Mouse (Mus musculus) liver, embryonic 14.5 days (tissue): Measurements from ENCODE around the gene Washc3. TPM values are rescaled to one million over a fixed set of nuclear protein-coding genes. Genes with fewer than 3 reads are reported as not detected.

Experiments
- ATAC-seq: fragments of 200-750 bp; cut with Nextera tagmentation; 2 replicates; pipeline ENCODE4 v1.8.0; 2017; ENCODE audit warnings: moderate number of reproducible peaks, mild to moderate bottlenecking, moderate library complexity; ENCODE audit not compliant: insufficient read depth
- DNase-seq, 3 experiments: peaks; one replicate each; pipeline ENCODE4 v3.0.0-alpha.2; 2012 to 2013; ENCODE audit warnings: low read depth in 3 of 3, low spot score in 3 of 3
- H3K27ac ChIP-seq: fragments of 300-500 bp; sonication (generic); 2 replicates; pipeline ENCODE4 v1.5.1; 2014; ENCODE audit warnings: moderate library complexity, mild to moderate bottlenecking, control low read depth, inconsistent platforms
- H3K27me3 ChIP-seq: fragments of 300-500 bp; sonication (generic); 2 replicates; pipeline ENCODE4 v1.6.1; 2014; ENCODE audit warnings: mild to moderate bottlenecking, low read length, moderate library complexity; ENCODE audit not compliant: control insufficient read depth, insufficient read depth
- H3K36me3 ChIP-seq: fragments of 300-500 bp; sonication (generic); replicated peaks from 2 replicates; pipeline ENCODE4 v1.6.1; 2014; ENCODE audit warnings: low read depth; ENCODE audit not compliant: control insufficient read depth, insufficient read depth
- H3K4me1 ChIP-seq, 2 experiments: fragments of 200-500 bp in 1 of 2; fragments of 300-500 bp in 1 of 2; sonication (generic) in 1 of 2; replicated peaks; 2 replicates each; pipeline ENCODE4 v1.6.1; 2012 to 2014; ENCODE audit warnings: antibody characterized with exemption in 1 of 2, inconsistent platforms in 1 of 2, low read length in 1 of 2; ENCODE audit not compliant: control insufficient read depth in 2 of 2, insufficient read depth in 2 of 2
- H3K4me2 ChIP-seq: fragments of 300-500 bp; sonication (generic); 2 replicates; pipeline ENCODE4 v1.6.1; 2014; ENCODE audit warnings: low read depth, mild to moderate bottlenecking, control low read depth, moderate library complexity
- H3K4me3 ChIP-seq, 2 experiments: fragments of 200-500 bp in 1 of 2; fragments of 300-500 bp in 1 of 2; sonication (generic) in 1 of 2; 2 replicates each; pipeline ENCODE4 v1.5.1; 2012 to 2014; ENCODE audit warnings: low read depth in 2 of 2, low read length in 2 of 2, mild to moderate bottlenecking in 2 of 2, control low read depth in 1 of 2, inconsistent platforms in 1 of 2, moderate library complexity in 1 of 2; ENCODE audit not compliant: insufficient read depth in 1 of 2
- H3K9ac ChIP-seq: fragments of 300-500 bp; sonication (generic); replicated peaks from 2 replicates; pipeline ENCODE4 v1.6.1; 2014; ENCODE audit warnings: mild to moderate bottlenecking, control low read depth, moderate library complexity
- H3K9me3 ChIP-seq: fragments of 300-500 bp; sonication (generic); 2 replicates; pipeline ENCODE4 v1.6.1; 2016; ENCODE audit warnings: low read length, mixed read lengths; ENCODE audit not compliant: control insufficient read depth
- CTCF ChIP-seq: IDR thresholded peaks from 2 replicates; pipeline ENCODE4 v1.5.1; 2016; ENCODE audit warnings: antibody characterized with exemption, low read depth, control low read depth
- EP300 ChIP-seq: IDR thresholded peaks from 2 replicates; pipeline ENCODE4 v1.6.1; 2016; ENCODE audit warnings: antibody characterized with exemption, low read depth
- WGBS: fragments of 180-500 bp; shearing (Covaris S2); extraction: QIAGEN DNeasy Blood & Tissue Kit; methylation state at CpG from one replicate; pipeline ENCODE4 v1.1.7; 2014; ENCODE audit not compliant: insufficient replicate concordance; 5-methylcytosine and 5-hydroxymethylcytosine counted together
- polyA plus RNA-seq, 2 experiments: library from polyadenylated mRNA; depleted of rRNA in 1 of 2; stranded (reverse) in 1 of 2; unstranded in 1 of 2; fragments of >200 nt; fragmentation: Nextera tagmentation in 1 of 2; extraction: Ambion mirVana in 1 of 2; gene quantifications; 2 replicates each; pipeline versions ENCODE4 v1.2.1 to v1.2.3; 2012 to 2014

Washc3 gene
- polyA plus RNA-seq, 2 experiments, result 12.4 to 30.5 TPM

DNA sequence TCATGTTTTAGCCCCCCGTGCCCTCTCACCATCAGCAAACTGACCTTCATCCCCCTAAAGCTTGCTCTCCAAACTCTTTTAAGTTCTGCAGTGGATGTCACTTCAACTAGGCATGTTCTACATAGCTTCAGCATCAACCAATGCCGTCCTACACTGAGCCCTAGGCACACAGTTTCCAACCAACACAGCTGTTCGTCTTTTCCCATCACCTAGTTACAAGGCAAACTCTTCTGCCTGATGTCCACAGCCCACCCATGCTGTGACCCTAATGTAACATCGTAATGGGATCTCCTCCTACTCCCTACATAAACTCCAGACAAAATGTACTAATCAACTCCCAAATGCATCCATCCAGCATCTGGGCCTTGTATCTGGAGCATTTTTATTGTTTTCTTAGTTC lies 62.5 kb downstream of the Washc3 start:
- Histone ChIP-seq H3K27ac (no peak overlapping the region), H3K9me3 (no peaks in the 10 kb centered on the region), H3K4me1 (no peaks in the 10 kb centered on the region), H3K27me3 (no peaks in the 10 kb centered on the region), H3K4me3 (no peak overlapping the region), H3K4me2 (no peak overlapping the region), H3K9ac (no peak overlapping the region), H3K36me3 (no peaks in the 10 kb centered on the region)
- 51% methylated on average over 4 of the region's 4 CpGs for WGBS
- no peak for DNase-seq
- TF ChIP-seq EP300, result no peak
- no peak for TF ChIP-seq CTCF
- no peak for ATAC-seq

DNA sequence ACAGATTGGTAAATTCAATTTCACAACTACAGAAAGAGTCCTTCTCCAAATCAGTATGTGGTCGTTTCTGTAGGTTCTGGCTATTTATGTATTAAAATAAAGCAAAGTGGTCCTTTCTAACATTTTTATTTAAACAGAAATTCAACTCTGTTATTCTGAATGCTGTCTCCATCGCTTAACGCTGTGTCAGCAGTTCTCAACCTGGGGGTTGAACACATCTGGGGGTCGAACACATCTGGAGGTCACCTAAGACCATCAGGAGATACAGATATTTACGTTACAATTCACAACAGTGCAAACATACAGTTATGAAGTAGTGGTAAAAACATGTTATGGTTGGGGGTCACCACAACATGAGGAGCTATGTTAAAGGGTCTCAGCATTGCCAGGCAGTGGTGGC lies 73.2 kb downstream of the Washc3 start:
- Histone ChIP-seq H3K27me3 (no peaks in the 10 kb centered on the region), H3K36me3 (no peaks in the 10 kb centered on the region), H3K4me2 (no peak overlapping the region), H3K9me3 (no peaks in the 10 kb centered on the region), H3K27ac (no peak overlapping the region), H3K9ac (no peak overlapping the region), H3K4me1 (no peaks in the 10 kb centered on the region), H3K4me3 (no peak overlapping the region)
- DNase-seq, result no peak
- 55% methylated on average over 5 of the region's 5 CpGs for WGBS
- ATAC-seq, result no peak
- TF ChIP-seq CTCF (no peak), EP300 (no peak)

DNA sequence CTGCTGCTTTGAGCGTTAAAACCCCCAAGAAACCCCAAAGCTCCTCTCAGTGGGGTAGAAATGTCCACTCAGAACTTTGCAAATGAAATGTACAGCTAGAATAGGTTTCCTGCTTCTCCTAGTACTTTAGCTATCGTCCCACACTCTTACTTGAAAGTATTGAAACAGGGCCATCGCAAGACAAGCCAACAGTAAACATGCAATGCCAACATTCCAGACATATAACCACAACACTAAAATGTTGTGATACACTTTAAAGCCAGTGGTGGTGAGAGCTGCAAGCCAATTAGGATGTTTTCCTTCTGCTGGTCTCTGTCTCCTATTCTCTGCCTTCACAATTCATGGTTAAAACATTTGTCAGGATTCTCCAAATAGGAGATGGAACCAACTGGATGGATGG lies 80.8 kb downstream of the Washc3 start:
- no peaks in the 10 kb centered on the region for H3K27me3 ChIP-seq
- WGBS, result 61% methylated on average over 3 of the region's 3 CpGs
- H3K9ac ChIP-seq, result no peak overlapping the region
- no peak overlapping the region for H3K4me3 ChIP-seq
- H3K36me3 ChIP-seq, result no peaks in the 10 kb centered on the region
- H3K4me2 ChIP-seq, result no peak overlapping the region
- no peaks in the 10 kb centered on the region for H3K4me1 ChIP-seq
- no peak for DNase-seq
- no peaks in the 10 kb centered on the region for H3K9me3 ChIP-seq
- TF ChIP-seq EP300, result no peak
- no peak for ATAC-seq
- H3K27ac ChIP-seq, result no peak overlapping the region

DNA sequence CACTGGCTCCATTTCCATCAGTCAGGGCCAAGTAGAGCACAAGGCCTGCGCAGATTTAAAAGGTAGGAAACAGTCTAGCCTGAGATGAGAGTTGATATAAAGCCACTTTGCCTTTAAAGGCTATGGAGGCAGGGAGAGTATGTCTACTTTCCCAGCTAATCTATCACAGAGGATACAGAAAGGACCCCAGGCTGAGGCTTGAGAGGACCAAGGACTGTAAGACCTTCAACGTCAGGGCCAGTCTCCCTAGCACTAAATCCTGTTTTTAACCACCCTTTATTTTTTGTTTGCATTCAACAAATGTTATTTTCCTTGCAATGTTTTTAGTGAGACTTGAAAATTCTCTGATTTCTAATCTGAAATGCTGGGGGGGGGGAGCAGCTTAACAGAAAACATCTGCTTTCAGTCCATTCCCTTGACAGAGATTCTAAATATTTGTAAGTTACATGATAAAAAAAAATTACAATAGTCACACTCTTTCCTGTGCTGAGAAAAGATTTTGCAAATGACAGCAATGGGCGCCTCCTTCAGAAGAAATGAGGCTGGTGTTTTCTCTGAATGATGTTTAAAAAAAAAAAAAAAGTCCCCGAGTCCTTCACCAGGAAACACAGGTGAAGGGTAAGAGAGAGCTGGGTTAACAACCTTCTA lies 83.6 kb downstream of the Washc3 start:
- ATAC-seq, result no peak
- no peaks in the 10 kb centered on the region for H3K36me3 ChIP-seq
- no peaks in the 10 kb centered on the region for H3K4me1 ChIP-seq
- H3K27me3 ChIP-seq, result no peaks in the 10 kb centered on the region
- H3K27ac ChIP-seq, result no peak overlapping the region
- no peak overlapping the region for H3K4me2 ChIP-seq
- no peak for DNase-seq
- H3K9ac ChIP-seq, result no peak overlapping the region
- TF ChIP-seq EP300, result no peak
- TF ChIP-seq CTCF, result no peak
- no peak overlapping the region for H3K4me3 ChIP-seq
- H3K9me3 ChIP-seq, result no peaks in the 10 kb centered on the region
- WGBS, result 61% methylated on average over 4 of the region's 4 CpGs

DNA sequence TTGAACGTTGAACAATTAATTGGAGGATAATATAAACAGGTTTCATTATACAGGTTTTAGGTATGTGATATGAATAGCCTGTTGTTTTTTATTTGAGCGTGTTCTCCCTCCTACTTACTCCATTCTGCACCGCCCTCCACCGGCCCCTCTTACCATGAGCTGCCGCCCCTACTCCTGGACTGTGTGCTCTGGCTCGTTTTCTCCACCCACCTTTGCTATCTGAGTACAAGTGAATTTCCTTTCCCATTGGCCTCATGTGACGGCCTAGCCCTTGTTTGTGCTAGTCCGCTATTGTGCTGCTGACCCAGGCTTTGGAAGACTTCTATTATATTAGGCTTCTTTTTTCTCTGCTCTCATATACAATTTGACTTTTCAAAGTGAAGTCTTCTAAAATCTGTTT lies 86.4 kb downstream of the Washc3 start:
- Histone ChIP-seq H3K9me3 (no peaks in the 10 kb centered on the region), H3K4me3 (no peak overlapping the region), H3K4me2 (no peak overlapping the region), H3K36me3 (no peaks in the 10 kb centered on the region), H3K27ac (no peak overlapping the region), H3K27me3 (no peaks in the 10 kb centered on the region), H3K4me1 (no peaks in the 10 kb centered on the region), H3K9ac (no peak overlapping the region)
- TF ChIP-seq CTCF (no peak), EP300 (no peak)
- ATAC-seq (no peak), DNase-seq (no peak)
- 61% methylated on average over 8 of the region's 8 CpGs for WGBS
